Mouse (Mus musculus) kidney, postnatal 25 days (tissue): ENCODE data around the gene Vmn2r74.

Experiments
- DNase-seq, 2 experiments: peaks; one replicate each; pipeline ENCODE4 v3.0.0; 2021; ENCODE audit warnings: mixed read lengths in 2 of 2

Gene Vmn2r74

DNA sequence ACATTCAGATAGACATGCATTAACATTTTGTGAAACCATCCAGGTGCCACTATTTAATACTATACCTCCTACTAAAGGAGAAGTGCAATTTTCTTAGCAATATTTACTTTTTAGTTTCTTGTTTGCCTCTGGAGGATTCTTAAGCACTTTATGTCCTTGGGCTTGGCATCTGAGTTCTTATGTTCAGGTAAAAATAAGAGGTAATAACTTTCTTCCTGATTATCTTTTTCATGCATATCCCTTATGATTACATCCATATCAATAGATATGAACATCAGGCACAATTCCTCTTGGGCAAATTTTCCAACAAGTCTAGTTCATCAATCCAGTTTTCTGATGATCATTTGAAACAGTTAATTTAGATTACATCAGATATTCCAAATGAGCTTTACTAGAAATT is at the start of gene Vmn2r74:
Gene Vmn2r74 (minus strand): TSS at position 101 of the 400 bp plus-strand sequence.
- no peak for DNase-seq

DNA sequence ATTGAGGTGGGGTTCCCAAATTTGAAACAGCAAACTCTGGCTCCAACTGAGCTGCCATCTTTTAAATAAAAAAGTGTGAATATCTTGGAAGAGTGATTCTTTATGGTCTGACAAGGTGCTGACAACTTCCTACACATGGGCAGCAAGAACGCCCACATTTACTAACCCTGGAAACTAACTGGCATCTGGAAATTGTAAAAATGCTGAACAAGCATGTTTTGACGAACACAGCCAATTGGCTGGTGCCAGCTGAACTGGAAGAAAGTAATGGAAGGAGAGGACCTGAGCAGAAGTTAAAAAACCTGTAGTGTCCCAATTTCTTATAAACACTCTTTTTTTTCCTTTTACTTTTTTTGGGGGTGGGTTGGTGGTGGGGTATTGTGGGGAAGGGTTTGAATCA is 46.1 kb upstream of the Vmn2r74 start:
- no peak for DNase-seq
